Mouse (Mus musculus) intestine, embryonic 14.5 days (tissue): ENCODE measurements at regions not wholly inside any gene's neighbourhood (a gene's known extent, or its start where the extent isn't known, plus 50 kb on each side); places are given as distances from the start of the nearest gene placed in this dataset.

Source experiments
- ATAC-seq: fragments of 200-750 bp; cut with Nextera tagmentation; replicated peaks from 2 replicates; pipeline ENCODE4 v1.8.0; 2017; ENCODE audit warnings: low read depth, moderate number of reproducible peaks, moderate TSS enrichment, moderate library complexity; ENCODE audit not compliant: low FRiP score, low TSS enrichment
- DNase-seq: peaks from one replicate; pipeline ENCODE4 v3.0.0-alpha.2; 2018; ENCODE audit warnings: low spot score
- H3K27ac ChIP-seq: fragments of 300-500 bp; sonication (generic); 2 replicates; pipeline ENCODE4 v1.5.1; 2014; ENCODE audit warnings: low read depth, mild to moderate bottlenecking, control low read depth
- H3K27me3 ChIP-seq: fragments of 300-500 bp; sonication (generic); replicated peaks from 2 replicates; pipeline ENCODE4 v1.6.1; 2014; ENCODE audit warnings: low read length, control low read depth; ENCODE audit not compliant: control insufficient read depth, insufficient read depth
- H3K36me3 ChIP-seq: fragments of 300-500 bp; sonication (generic); 2 replicates; pipeline ENCODE4 v1.6.1; 2014; ENCODE audit warnings: low read length, control low read depth; ENCODE audit not compliant: control insufficient read depth, insufficient read depth
- H3K4me1 ChIP-seq: fragments of 300-500 bp; sonication (generic); replicated peaks from 2 replicates; pipeline ENCODE4 v1.6.1; 2014; ENCODE audit warnings: low read length, control low read depth, mixed read lengths; ENCODE audit not compliant: control insufficient read depth, insufficient read depth
- H3K4me2 ChIP-seq: fragments of 300-500 bp; sonication (generic); 2 replicates; pipeline ENCODE4 v1.6.1; 2014; ENCODE audit warnings: low read length
- H3K4me3 ChIP-seq: fragments of 300-500 bp; sonication (generic); 2 replicates; pipeline ENCODE4 v1.5.1; 2014; ENCODE audit warnings: low read depth, low read length, control low read depth, mixed read lengths
- H3K9ac ChIP-seq: fragments of 300-500 bp; sonication (generic); 2 replicates; pipeline ENCODE4 v1.6.1; 2014; ENCODE audit warnings: mild to moderate bottlenecking, low read length
- H3K9me3 ChIP-seq: fragments of 300-500 bp; sonication (generic); 2 replicates; pipeline ENCODE4 v1.6.1; 2016; ENCODE audit warnings: low read length, control low read depth; ENCODE audit not compliant: control insufficient read depth
- whole genome bisulfite sequencing: fragments of 180-500 bp; shearing (Covaris S2); extraction: QIAGEN DNeasy Blood & Tissue Kit; methylation state at CpG from one replicate; pipeline ENCODE4 v1.1.7; 2014; 5-methylcytosine and 5-hydroxymethylcytosine counted together

DNA sequence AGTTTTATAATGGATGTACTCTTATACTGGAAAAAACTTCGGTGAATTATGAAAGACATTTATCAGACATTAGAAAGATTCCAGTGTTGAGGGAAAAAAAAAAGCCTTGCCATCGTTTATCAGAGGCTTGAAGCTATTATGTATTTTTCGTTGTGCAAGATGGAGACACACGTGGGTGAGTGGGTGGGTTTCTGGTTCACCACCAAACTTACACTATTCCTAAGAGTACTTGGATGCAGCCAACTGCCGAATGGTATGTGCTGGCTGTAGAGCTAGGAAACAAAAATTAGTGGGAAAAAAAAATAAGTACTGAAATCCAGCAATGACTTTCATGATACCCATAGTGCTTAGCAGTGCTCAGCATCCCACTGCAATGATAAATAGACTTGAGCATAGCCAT, 180.8 kb downstream of the Lmo4 start:
- H3K27me3 ChIP-seq = no peaks in the 10 kb centered on the region
- H3K4me3 ChIP-seq = no peak overlapping the region
- H3K4me1 ChIP-seq = no peaks in the 10 kb centered on the region
- H3K27ac ChIP-seq = no peak overlapping the region
- no peaks in the 10 kb centered on the region for H3K9me3 ChIP-seq
- no peaks in the 10 kb centered on the region for H3K36me3 ChIP-seq
- no peak overlapping the region for H3K9ac ChIP-seq
- no peak overlapping the region for H3K4me2 ChIP-seq
- DNase-seq (no peak), ATAC-seq (no peak)
- WGBS = 78% methylated on average over 5 of the region's 5 CpGs

DNA sequence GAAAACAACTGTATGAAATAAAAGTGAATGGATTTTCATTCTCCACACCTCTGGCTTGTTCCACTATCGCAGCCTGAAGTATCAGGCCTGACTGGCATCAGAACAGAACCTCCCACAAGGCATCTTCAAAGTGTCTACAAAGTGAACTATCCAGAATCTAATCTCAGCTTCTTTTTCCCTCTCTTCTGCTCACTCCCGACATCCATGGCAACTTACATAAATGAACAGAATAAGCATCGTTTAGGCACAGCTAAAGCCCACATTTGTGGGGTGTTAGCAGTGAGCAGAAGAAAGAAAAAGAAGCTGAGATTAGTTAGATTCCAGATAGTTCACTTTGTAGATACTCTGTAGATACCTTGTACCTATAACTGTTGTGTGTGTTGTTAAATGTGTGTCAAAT, 182.0 kb downstream of the Lmo4 start:
- Histone ChIP-seq H3K9me3 (no peaks in the 10 kb centered on the region), H3K27me3 (no peaks in the 10 kb centered on the region), H3K9ac (no peak overlapping the region), H3K4me3 (no peak overlapping the region), H3K4me2 (no peak overlapping the region), H3K4me1 (no peaks in the 10 kb centered on the region), H3K36me3 (no peaks in the 10 kb centered on the region), H3K27ac (no peak overlapping the region)
- DNase-seq (no peak), ATAC-seq (no peak)
- 89% methylated on average over 3 of the region's 3 CpGs for WGBS

DNA sequence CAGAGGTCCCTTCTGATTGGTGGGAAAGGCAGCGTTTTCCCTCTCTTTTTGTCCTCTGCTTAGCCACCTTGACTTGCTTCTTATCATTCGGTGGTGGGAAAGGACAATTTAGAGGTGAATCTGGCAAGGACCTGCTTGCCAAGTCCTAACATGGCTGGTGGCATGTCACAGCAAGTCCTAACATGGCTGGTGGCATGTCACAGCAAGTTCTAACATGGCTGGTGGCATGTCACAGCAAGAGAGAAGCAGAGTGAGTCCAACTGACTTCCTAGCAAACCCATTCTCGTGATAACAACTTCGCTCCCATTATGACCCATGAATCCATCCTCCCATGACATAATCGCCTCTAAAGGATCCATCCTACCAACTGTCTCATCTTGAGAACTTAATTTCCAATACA, 183.1 kb downstream of the Lmo4 start:
- no peak overlapping the region for H3K27ac ChIP-seq
- WGBS = 92% methylated on average over 5 of the region's 5 CpGs
- DNase-seq = no peak
- H3K4me1 ChIP-seq = no peaks in the 10 kb centered on the region
- H3K4me3 ChIP-seq = no peak overlapping the region
- H3K36me3 ChIP-seq = no peaks in the 10 kb centered on the region
- H3K4me2 ChIP-seq = no peak overlapping the region
- H3K9ac ChIP-seq = no peak overlapping the region
- no peaks in the 10 kb centered on the region for H3K27me3 ChIP-seq
- ATAC-seq = no peak
- H3K9me3 ChIP-seq = no peaks in the 10 kb centered on the region

DNA sequence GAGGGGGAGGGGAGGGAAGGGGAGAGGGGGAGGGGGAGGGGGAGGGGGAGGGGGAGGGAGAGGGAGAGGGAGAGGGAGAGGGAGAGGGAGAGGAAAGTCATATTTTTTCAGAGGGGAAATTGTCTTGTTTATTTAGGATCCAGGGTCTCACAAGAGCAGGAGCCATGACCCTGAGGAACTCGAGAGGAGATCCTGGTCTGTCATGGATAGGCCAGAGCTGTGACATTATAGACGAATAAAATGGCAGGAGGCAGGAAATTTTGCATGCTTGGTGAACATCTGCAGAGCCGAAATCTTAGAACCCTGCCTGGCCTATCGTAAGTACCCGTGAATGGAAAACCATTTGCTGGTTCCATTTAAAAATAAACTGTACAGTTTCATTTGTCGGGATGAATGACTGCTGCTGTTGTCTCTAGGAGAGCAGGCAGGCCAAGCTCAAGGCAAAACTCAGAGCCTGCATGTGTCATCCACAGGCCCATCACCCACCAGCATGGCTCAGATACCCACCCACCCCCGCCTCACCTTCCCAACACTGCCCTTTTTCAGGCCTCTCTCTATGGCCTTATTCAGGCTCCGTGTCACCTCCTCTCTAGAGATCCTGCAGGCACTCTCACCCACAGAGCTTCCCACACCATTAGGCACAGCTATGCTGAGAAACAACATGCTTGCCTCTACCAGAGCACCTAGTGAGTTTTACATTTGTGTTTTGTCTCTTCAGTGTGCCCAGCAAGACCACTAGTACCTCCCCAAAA, 184.7 kb downstream of the Lmo4 start:
- Histone ChIP-seq H3K27me3 (no peaks in the 10 kb centered on the region), H3K36me3 (no peaks in the 10 kb centered on the region), H3K4me3 (no peak overlapping the region), H3K4me1 (no peaks in the 10 kb centered on the region), H3K9ac (no peak overlapping the region), H3K4me2 (no peak overlapping the region), H3K27ac (no peak overlapping the region), H3K9me3 (no peaks in the 10 kb centered on the region)
- DNase-seq (no peak), ATAC-seq (0 out of 2 replicates have a peak, but pooled peaks have one; percentile 32)
- WGBS = 56% methylated on average over 8 of the region's 8 CpGs

DNA sequence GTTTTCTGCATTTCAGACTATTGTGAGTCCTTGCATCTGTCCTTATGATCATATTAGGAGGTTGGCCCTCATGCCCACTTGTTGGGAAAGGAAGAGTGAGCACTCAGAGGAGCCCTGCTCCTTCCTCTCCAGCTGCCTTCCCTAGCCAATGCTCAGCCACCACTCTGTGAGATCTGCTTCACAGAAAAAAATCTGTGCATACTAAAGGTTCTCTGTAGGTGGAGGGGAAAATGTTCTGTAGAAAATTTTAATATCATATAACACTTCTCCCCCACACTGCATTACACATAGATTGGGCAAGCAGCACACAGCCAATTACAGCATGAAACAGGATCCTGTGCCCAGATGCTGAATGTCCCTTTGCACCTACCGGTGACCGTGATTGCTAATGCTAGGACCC, 185.7 kb downstream of the Lmo4 start:
- H3K9ac ChIP-seq = no peak overlapping the region
- H3K4me1 ChIP-seq = no peaks in the 10 kb centered on the region
- no peak overlapping the region for H3K4me2 ChIP-seq
- H3K36me3 ChIP-seq = no peaks in the 10 kb centered on the region
- ATAC-seq (no peak), DNase-seq (no peak)
- H3K4me3 ChIP-seq = no peak overlapping the region
- WGBS = 96% methylated on average over 2 of the region's 2 CpGs
- H3K9me3 ChIP-seq = no peaks in the 10 kb centered on the region
- H3K27me3 ChIP-seq = no peaks in the 10 kb centered on the region
- no peak overlapping the region for H3K27ac ChIP-seq

DNA sequence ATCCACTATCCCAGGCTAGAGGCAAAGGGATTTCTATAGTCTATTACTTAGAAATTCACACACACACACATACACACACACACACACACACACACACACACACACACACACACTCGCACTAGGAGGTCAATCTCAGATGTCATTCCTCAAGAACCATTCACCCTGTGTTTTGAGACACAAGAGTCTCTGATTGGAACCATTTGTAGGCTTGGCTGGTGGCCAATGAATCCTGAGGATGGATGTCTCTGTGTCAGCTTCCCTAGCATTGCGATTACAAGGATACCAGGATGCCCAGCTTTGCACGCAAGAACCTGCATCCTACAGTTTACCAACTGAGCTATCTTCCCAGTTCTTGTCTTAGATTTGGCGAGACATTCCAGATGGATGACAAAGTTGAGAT, 186.5 kb downstream of the Lmo4 start:
- ATAC-seq (no peak), DNase-seq (no peak)

DNA sequence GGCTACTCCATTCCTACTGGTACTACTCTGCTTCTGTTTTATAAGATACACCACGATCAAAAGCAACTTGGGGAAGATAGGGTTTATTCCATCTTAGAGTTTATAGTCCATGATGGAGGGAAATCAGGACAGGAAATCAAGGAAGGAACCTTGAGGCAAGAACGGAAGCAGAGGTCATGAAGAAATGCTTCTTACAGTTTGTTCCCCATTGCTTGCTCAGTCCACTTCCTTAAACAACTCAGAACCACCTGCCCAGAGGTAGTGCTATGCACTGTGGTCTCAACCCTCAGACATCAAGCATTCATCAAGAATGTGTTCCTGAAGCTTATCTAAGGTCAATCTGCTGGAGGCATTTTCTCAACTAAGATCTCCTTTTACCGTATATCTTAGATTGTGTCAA, 189.8 kb downstream of the Lmo4 start:
- Histone ChIP-seq H3K4me3 (no peak overlapping the region), H3K36me3 (no peaks in the 10 kb centered on the region), H3K4me1 (peaks cover 13% of the 10 kb centered on the region; the same call in 1 of the 2 replicates), H3K27ac (no peak overlapping the region), H3K4me2 (no peak overlapping the region), H3K9ac (no peak overlapping the region), H3K9me3 (no peaks in the 10 kb centered on the region), H3K27me3 (no peaks in the 10 kb centered on the region)
- ATAC-seq = no peak
- no peak for DNase-seq
- WGBS = 92% methylated on average over 3 of the region's 3 CpGs

More for the DNA sequence above, 186.5 kb downstream of the Lmo4 start:
- Histone ChIP-seq H3K4me3 (no peak overlapping the region), H3K4me2 (no peak overlapping the region), H3K9ac (no peak overlapping the region), H3K36me3 (no peaks in the 10 kb centered on the region), H3K27ac (no peak overlapping the region), H3K9me3 (no peaks in the 10 kb centered on the region), H3K27me3 (no peaks in the 10 kb centered on the region), H3K4me1 (no peaks in the 10 kb centered on the region)
- WGBS = 49% methylated on average over 4 of the region's 4 CpGs

DNA sequence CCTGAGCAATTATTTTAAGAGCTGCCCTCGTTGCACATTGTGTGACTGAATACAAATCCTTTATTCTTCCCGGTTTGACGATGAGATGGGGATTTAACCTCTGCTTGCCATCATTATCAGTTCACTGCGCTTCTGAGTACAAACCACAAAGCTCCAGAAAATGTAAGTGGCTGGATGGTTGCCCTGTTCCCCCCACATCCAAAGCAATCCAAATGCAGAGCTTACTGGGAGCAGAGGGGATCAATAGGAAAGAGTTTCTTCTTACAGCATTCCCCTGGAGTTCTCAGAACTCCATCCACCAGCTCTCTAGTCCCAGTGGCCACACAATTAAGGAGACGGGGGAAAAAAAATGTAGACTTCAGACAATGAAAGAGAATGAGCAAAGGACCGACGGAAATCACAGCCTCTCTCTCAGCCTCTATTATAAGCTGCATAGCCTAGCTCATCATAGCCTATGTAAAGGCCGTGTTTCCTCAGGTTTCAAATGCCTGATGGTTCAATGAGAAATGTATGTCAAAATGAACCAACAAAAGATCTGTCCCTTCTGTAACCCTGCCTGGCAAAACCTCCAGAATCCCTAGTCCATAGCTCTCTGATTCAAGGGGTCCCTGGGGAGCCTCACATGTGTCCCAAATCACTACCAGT, 191.4 kb downstream of the Lmo4 start:
- no peak overlapping the region for H3K4me3 ChIP-seq
- DNase-seq = no peak
- H3K4me2 ChIP-seq = no peak overlapping the region
- no peaks in the 10 kb centered on the region for H3K9me3 ChIP-seq
- 62% methylated on average over 8 of the region's 8 CpGs for WGBS
- H3K36me3 ChIP-seq = no peaks in the 10 kb centered on the region
- H3K4me1 ChIP-seq = peaks cover 13% of the 10 kb centered on the region; the same call in 1 of the 2 replicates
- no peaks in the 10 kb centered on the region for H3K27me3 ChIP-seq
- no peak overlapping the region for H3K9ac ChIP-seq
- H3K27ac ChIP-seq = no peak overlapping the region
- ATAC-seq = no peak

DNA sequence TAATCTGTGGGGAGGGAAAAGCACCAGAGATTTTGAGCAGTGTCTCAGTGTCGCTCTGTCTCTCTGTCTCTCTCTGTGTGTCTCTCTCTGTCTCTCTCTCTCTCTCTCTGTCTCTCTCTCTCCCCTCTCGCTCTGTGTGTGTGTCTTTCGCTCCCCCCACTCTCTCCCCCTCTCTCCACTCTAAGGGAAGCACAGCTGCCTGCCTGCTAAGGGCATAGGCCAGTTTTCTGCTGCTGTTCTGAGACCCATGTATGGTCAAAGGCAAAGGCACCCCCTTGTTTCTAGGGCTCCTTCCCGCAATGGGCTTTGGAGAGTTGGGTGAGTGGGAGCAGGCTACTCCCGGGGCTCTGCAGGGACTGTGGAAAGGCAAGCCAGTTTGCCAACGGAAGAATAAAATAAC, 192.2 kb downstream of the Lmo4 start:
- DNase-seq (no peak), ATAC-seq (no peak)
- Histone ChIP-seq H3K4me3 (no peak overlapping the region), H3K4me1 (peaks cover 13% of the 10 kb centered on the region; the same call in 1 of the 2 replicates), H3K9me3 (no peaks in the 10 kb centered on the region), H3K4me2 (no peak overlapping the region), H3K27me3 (no peaks in the 10 kb centered on the region), H3K27ac (no peak overlapping the region), H3K36me3 (no peaks in the 10 kb centered on the region), H3K9ac (no peak overlapping the region)
- 46% methylated on average over 6 of the region's 6 CpGs for WGBS
